Mouse (Mus musculus): ENCODE data around the gene Chst11.

GRCm38 (mm10) chr10:83098940-83099339 is 113.6 kb downstream of the Chst11 start:
- TF ChIP-seq CTCF (IDR thresholded peaks at IDR 0.05; ENCODE audit: insufficient read depth, low read length): no peak
- no peak for TF ChIP-seq POLR2A (IDR thresholded peaks at IDR 0.05; ENCODE audit: borderline replicate concordance, extremely low read depth, low read depth, low read length)
